Mouse (Mus musculus): ENCODE data around the gene Zfp706.

The Zfp706 gene

GRCm38 (mm10) chr15:36975690-36976089, 31.9 kb downstream of the Zfp706 start:
- no peak for DNase-seq

GRCm38 (mm10) chr15:36975256-36975620, 32.3 kb downstream of the Zfp706 start:
- DNase-seq: no peak

- no peak for DNase-seq
Measured at GRCm38 (mm10) chr15:36974614-36975255, 32.8 kb downstream of the Zfp706 start.

- DNase-seq: no peak
Measured at GRCm38 (mm10) chr15:36973714-36974113, 33.9 kb downstream of the Zfp706 start.

GRCm38 (mm10) chr15:36973290-36973689, 34.3 kb downstream of the Zfp706 start:
- DNase-seq: no peak

GRCm38 (mm10) chr15:36969794-36970193, 37.8 kb downstream of the Zfp706 start:
- DNase-seq: peak in 1 of 2 experiments; percentile 39

GRCm38 (mm10) chr15:36968295-36968694, 39.3 kb downstream of the Zfp706 start:
- DNase-seq: no peak

- DNase-seq: peak; percentile 84 to 87
Measured at GRCm38 (mm10) chr15:36967381-36968211, 40.0 kb downstream of the Zfp706 start.

- DNase-seq: peak in 1 of 2 experiments; percentile 51
Measured at GRCm38 (mm10) chr15:36966940-36967339, 40.6 kb downstream of the Zfp706 start.

GRCm38 (mm10) chr15:36966466-36966865, 41.1 kb downstream of the Zfp706 start:
- peak in 1 of 2 experiments; percentile 58 for DNase-seq

- DNase-seq: no peak
Measured at GRCm38 (mm10) chr15:36965743-36966142, 41.8 kb downstream of the Zfp706 start.

- DNase-seq: no peak
Measured at GRCm38 (mm10) chr15:36962931-36963330, 44.6 kb downstream of the Zfp706 start.

- DNase-seq: peak in 1 of 2 experiments; percentile 44
Measured at GRCm38 (mm10) chr15:36960876-36961237, 46.7 kb downstream of the Zfp706 start.

GRCm38 (mm10) chr15:36960010-36960875, 47.3 kb downstream of the Zfp706 start:
- peak; percentile 84 to 90 for DNase-seq

- DNase-seq: no peak
Measured at GRCm38 (mm10) chr15:36956221-36956620, 51.4 kb downstream of the Zfp706 start.

- DNase-seq: no peak
Measured at GRCm38 (mm10) chr15:36950258-36950657, 57.3 kb downstream of the Zfp706 start.

GRCm38 (mm10) chr15:36948866-36949546, 58.6 kb downstream of the Zfp706 start:
- DNase-seq: peak in 1 of 2 experiments; percentile 58
